Mouse (Mus musculus) hindbrain, embryonic 12.5 days (tissue): ENCODE measurements at regions not wholly inside any gene's neighbourhood (a gene's known extent, or its start where the extent isn't known, plus 50 kb on each side); places are given as distances from the start of the nearest gene placed in this dataset.

Experiments
- ATAC-seq: fragments of 200-750 bp; cut with Nextera tagmentation; 2 replicates; pipeline ENCODE4 v1.8.0; 2017; ENCODE audit warnings: moderate TSS enrichment; ENCODE audit not compliant: low FRiP score
- H3K27ac ChIP-seq: fragments of 300-500 bp; sonication (generic); 2 replicates; pipeline ENCODE4 v1.5.1; 2016; ENCODE audit warnings: mild to moderate bottlenecking
- H3K27me3 ChIP-seq: fragments of 300-500 bp; sonication (generic); 2 replicates; pipeline ENCODE4 v1.6.1; 2016; ENCODE audit warnings: mild to moderate bottlenecking
- H3K36me3 ChIP-seq: fragments of 300-500 bp; sonication (generic); 2 replicates; pipeline ENCODE4 v1.6.1; 2016; ENCODE audit warnings: mild to moderate bottlenecking
- H3K4me1 ChIP-seq: fragments of 300-500 bp; sonication (generic); 2 replicates; pipeline ENCODE4 v1.6.1; 2016
- H3K4me2 ChIP-seq: fragments of 300-500 bp; sonication (generic); replicated peaks from 2 replicates; pipeline ENCODE4 v1.6.1; 2016; ENCODE audit warnings: mild to moderate bottlenecking
- H3K4me3 ChIP-seq: fragments of 300-500 bp; sonication (generic); 2 replicates; pipeline ENCODE4 v1.5.1; 2016; ENCODE audit warnings: mild to moderate bottlenecking
- H3K9ac ChIP-seq: fragments of 300-500 bp; sonication (generic); 2 replicates; pipeline ENCODE4 v1.6.1; 2016; ENCODE audit warnings: mild to moderate bottlenecking, moderate library complexity
- H3K9me3 ChIP-seq: fragments of 300-500 bp; sonication (generic); replicated peaks from 2 replicates; pipeline ENCODE4 v1.6.1; 2016; ENCODE audit warnings: mild to moderate bottlenecking
- WGBS: fragments of 180-500 bp; shearing (Covaris S2); methylation state at CpG from one replicate; pipeline ENCODE4 v1.1.7; 2016; 5-methylcytosine and 5-hydroxymethylcytosine counted together

DNA sequence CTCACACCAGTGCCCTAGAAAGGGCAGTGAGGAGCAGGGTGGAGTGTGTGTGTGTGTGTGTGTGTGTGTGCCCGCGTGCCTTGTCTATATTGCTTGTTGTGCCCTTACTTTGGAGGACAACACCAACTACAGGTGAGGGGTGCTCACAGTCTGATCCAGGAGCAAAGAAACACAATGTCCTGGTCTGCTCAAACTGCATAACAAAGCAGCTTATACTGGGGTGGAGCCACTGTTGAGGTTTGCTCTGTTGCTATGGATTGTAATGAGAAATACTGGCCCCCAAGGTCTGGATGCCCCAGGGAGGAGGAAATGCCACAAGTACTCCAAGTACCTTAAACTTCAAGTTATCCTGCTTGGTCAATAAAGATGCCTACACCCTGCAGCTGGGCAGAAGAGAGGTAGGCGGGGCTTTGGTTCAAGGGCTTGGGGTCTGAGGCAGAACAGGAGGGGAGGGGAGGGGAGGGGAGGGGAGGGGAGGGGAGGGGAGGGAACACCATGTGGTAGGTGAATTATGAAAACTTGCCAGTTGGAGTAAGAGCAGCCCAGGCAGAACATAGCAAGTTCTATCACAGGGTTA is 74.2 kb upstream of the Spred2 start:
- H3K27me3 ChIP-seq: no peaks in the 10 kb centered on the region
- no peak overlapping the region for H3K4me2 ChIP-seq
- H3K4me3 ChIP-seq: no peak overlapping the region
- no peaks in the 10 kb centered on the region for H3K9me3 ChIP-seq
- no peak overlapping the region for H3K9ac ChIP-seq
- ATAC-seq: no peak
- H3K4me1 ChIP-seq: no peaks in the 10 kb centered on the region
- no peaks in the 10 kb centered on the region for H3K36me3 ChIP-seq
- H3K27ac ChIP-seq: no peak overlapping the region
- 58% methylated on average over 3 of the region's 3 CpGs for WGBS

DNA sequence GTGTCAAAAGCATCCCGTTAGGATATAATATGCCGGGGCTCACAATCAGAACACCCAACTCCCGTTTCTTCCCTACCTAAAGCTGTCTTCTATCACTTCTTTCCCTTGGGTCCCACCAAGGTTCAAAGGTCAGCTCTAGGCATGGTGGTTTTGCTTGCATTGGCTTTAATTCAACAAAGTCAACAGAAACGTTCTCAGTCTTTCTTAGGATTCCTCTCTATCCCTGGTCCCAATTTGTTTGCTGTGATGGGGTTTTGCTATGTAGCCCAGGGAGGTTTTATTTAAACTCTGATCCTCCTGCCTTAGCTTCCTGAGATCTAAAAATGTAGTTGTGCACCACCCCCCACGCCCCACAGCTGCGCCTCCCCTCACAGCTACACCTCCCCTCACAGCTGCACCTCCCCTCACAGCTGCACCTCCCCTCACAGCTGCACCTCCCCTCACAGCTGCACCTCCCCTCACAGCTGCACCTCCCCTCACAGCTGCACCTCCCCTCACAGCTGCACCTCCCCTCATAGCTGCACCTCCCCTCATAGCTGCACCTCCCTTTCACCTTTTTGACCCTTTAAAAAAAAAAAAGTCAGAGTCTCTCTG is 73.1 kb upstream of the Spred2 start:
- WGBS: 36% methylated on average over 5 of the region's 6 CpGs
- Histone ChIP-seq H3K4me3 (no peak overlapping the region), H3K27ac (no peak overlapping the region)

DNA sequence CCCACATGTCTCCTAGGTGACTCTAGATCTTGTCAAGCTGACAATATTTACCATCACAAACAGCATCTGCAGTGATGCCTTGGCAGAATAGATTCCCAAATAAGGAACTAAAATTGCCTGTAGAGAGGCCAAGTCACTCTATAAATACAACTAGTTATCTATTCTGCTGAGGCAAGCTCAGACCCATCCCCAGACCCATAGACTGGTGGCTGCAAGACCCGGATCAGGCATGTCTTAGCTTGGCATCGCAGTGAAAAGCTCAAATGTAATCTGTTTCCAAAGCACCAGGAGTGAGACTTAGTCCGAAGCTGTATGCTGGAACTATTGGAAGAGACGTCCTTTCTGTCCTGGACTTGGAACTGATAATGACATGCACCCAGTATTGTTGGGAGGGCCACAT is 62.6 kb upstream of the Spred2 start:
- no peak overlapping the region for H3K9ac ChIP-seq
- 90% methylated on average over 4 of the region's 4 CpGs for WGBS
- H3K27me3 ChIP-seq: no peaks in the 10 kb centered on the region

More for the DNA sequence above, 73.1 kb upstream of the Spred2 start:
- H3K36me3 ChIP-seq: no peaks in the 10 kb centered on the region
- no peak overlapping the region for H3K9ac ChIP-seq
- no peaks in the 10 kb centered on the region for H3K27me3 ChIP-seq
- H3K4me1 ChIP-seq: no peaks in the 10 kb centered on the region
- ATAC-seq: no peak
- H3K9me3 ChIP-seq: no peaks in the 10 kb centered on the region
- H3K4me2 ChIP-seq: no peak overlapping the region

DNA sequence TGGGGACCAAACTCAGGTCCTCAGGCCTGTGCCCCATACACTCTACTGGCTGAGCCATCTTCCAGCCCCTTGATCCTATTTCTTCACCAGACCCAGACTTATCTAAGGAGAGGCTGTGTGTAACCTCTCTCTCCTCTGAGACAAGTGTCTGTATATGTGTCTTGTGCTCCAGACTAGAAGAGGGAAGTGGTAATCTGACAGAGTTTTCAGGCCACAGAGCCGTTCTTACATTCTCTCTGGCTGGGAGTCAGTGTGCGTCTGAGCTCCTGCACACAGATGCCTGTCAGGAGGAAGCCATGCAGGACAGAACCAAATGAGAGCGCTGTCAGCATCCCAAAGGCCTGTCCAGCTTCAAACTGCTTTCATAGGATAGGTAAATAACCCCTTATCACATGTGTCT is 60.8 kb upstream of the Spred2 start:
- peaks cover 14% of the 10 kb centered on the region for H3K9me3 ChIP-seq
- no peaks in the 10 kb centered on the region for H3K27me3 ChIP-seq
- no peaks in the 10 kb centered on the region for H3K4me1 ChIP-seq
- H3K27ac ChIP-seq: no peak overlapping the region
- no peak overlapping the region for H3K9ac ChIP-seq
- 79% methylated on average over 3 of the region's 3 CpGs for WGBS
- H3K4me2 ChIP-seq: no peak overlapping the region
- no peaks in the 10 kb centered on the region for H3K36me3 ChIP-seq
- no peak for ATAC-seq
- no peak overlapping the region for H3K4me3 ChIP-seq

More for the DNA sequence above, 62.6 kb upstream of the Spred2 start:
- no peak for ATAC-seq
- Histone ChIP-seq H3K4me1 (no peaks in the 10 kb centered on the region), H3K9me3 (no peaks in the 10 kb centered on the region), H3K27ac (no peak overlapping the region), H3K4me2 (no peak overlapping the region), H3K36me3 (no peaks in the 10 kb centered on the region), H3K4me3 (no peak overlapping the region)

DNA sequence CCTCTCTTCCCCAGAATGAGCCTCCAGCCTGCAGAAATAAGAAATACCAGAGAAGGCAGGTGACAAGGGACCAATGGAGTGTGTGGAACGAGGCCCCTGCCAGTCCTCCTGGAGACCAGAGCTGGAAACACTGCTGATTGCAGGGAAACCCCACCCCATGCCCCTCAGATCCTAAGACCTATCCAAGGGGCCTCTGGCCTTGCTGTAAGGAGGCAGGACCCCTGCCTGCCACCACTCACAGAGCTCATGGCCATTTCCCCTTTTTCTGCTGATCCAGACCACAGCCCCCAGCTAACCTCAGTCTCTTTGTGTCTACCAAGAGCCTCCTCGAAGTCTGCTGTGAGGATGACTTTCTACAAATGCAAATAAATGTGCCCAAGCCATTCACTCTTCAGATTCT is 57.9 kb upstream of the Spred2 start:
- ATAC-seq: no peak

DNA sequence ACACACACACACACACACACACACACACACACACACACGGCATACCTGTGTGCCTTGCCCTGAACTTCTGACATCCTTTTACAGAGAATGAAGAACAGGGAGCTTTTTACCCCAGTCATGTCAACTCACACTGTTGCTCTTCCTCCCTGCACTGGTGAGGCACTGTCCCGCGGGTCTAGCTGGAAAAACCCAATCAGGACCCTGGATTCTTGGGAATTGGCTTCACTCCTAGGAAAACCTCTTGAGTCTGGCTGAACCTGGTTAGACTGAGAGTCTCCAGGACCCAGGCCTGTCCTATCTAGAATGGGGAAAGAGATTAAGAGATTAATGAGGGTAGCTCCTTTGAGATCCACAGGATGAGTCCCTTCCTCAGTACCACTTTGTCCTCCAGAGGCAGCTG is 54.5 kb upstream of the Spred2 start:
- WGBS: 85% methylated on average over 3 of the region's 3 CpGs
- Histone ChIP-seq H3K36me3 (no peaks in the 10 kb centered on the region), H3K27ac (no peak overlapping the region), H3K4me3 (no peak overlapping the region), H3K9me3 (peaks cover 14% of the 10 kb centered on the region), H3K4me1 (no peaks in the 10 kb centered on the region), H3K4me2 (no peak overlapping the region), H3K27me3 (no peaks in the 10 kb centered on the region), H3K9ac (no peak overlapping the region)
- no peak for ATAC-seq

More for the DNA sequence above, 57.9 kb upstream of the Spred2 start:
- H3K36me3 ChIP-seq: no peaks in the 10 kb centered on the region
- 57% methylated on average over 2 of the region's 2 CpGs for WGBS
- H3K4me3 ChIP-seq: no peak overlapping the region
- no peaks in the 10 kb centered on the region for H3K4me1 ChIP-seq
- no peak overlapping the region for H3K9ac ChIP-seq
- H3K9me3 ChIP-seq: peaks cover 14% of the 10 kb centered on the region
- H3K27me3 ChIP-seq: no peaks in the 10 kb centered on the region
- H3K27ac ChIP-seq: no peak overlapping the region
- H3K4me2 ChIP-seq: no peak overlapping the region

DNA sequence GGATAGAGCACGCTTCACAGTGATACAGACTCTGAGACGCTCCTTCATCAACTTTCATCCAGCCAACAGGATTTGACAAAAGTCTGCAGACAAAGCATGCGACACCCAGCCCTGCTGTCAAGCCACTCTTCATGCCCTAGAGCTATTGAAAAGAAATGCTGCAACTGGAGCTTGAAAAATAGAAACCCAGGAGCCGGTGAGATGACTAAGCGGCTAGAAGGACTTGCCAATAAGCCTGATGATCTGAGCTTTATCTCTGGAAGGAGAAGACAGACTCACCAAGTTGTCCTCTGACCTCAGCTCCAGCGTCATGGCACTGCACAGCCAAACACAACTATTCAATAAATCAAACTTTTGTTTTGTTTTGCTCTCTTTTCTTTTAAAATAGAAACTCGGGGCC is 54.0 kb upstream of the Spred2 start:
- no peak overlapping the region for H3K9ac ChIP-seq
- H3K9me3 ChIP-seq: peaks cover 14% of the 10 kb centered on the region
- H3K4me1 ChIP-seq: no peaks in the 10 kb centered on the region
- H3K36me3 ChIP-seq: no peaks in the 10 kb centered on the region
- H3K4me3 ChIP-seq: no peak overlapping the region
- H3K27me3 ChIP-seq: no peaks in the 10 kb centered on the region
- H3K4me2 ChIP-seq: no peak overlapping the region
- ATAC-seq: no peak
- no peak overlapping the region for H3K27ac ChIP-seq
- 69% methylated on average over 7 of the region's 7 CpGs for WGBS

DNA sequence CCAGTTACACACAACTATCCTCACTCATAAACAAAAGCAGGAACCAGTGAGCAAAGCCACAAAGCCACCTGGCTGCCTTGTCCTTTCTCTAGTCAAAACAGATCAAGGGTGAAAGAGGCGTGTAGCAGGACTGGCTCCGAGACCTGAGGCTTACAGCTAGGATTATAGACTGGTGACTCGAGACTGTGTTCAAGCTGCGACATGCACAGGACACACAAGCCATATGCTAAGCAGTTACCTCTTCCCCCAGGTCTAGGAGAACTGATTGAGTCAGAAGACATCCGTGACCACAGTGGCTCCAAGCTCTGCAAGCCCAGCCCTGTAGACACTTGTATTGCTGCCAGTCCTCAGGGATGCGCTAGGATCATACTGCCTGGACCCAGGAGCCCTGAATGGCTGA is 50.4 kb upstream of the Spred2 start:
- no peak for ATAC-seq
- no peaks in the 10 kb centered on the region; the same call in 1 of the 2 replicates for H3K27me3 ChIP-seq
- WGBS: 94% methylated on average over 6 of the region's 6 CpGs
- no peaks in the 10 kb centered on the region for H3K36me3 ChIP-seq
- no peaks in the 10 kb centered on the region for H3K4me1 ChIP-seq
- no peaks in the 10 kb centered on the region for H3K9me3 ChIP-seq
- H3K27ac ChIP-seq: no peak overlapping the region
- no peak overlapping the region for H3K4me2 ChIP-seq
- H3K9ac ChIP-seq: no peak overlapping the region
- no peak overlapping the region for H3K4me3 ChIP-seq
